Mouse (Mus musculus): ENCODE results near the gene Tfpi2. TPM values are rescaled to one million over a fixed set of nuclear protein-coding genes. Genes with fewer than 3 reads are reported as not detected.
A peak's percentile ranks its signal among the peaks of the same experiment; 100 is the strongest.

The Tfpi2 gene
- total RNA-seq, 1 experiment from 2014 or later, result 0.69 TPM

DNA sequence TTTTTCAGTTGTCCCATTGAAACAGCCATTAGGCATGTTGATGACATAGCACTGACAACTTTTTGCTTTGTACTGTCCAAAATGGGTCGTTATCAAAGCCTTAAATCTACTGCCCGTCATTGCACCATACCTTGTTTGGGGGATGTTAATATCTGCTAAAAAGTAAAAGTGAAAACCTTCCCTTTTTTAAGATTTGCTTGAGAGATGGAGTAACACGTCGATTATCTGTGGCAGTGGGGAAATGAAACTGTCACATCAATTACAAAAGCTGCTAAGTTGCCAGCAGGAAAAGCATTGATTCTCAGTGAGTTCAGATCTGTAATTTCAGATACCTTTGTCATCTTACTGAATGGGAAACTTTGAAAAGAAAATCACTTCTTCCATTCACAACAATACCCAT, 62.6 kb downstream of the Tfpi2 start:
- no peak for ATAC-seq (replicated peaks; ENCODE audit: low read depth, poor library complexity, severe bottlenecking)

- ATAC-seq (replicated peaks; ENCODE audit: low read depth, poor library complexity, severe bottlenecking), result no peak
Observed at GRCm38 (mm10) chr6:3922870-3923269, 65.8 kb downstream of the Tfpi2 start.

DNA sequence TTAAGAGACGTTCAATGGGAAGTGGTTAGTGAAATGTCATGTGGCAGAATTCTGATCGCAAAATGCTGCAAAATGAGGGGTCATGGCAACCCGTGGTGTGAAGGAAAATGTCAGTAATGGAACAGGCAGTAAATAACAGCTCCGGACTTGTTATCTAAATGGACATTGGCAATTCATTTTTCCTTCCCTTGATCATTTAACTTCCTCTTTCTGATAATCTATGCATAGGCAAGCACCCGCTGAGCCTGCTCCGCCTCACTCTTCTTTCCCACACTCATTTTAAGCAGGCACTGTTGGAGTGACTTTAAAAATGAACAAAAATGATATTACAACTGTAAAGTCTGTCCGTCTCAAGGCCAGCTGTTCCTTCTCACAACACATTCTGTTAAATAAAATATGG, 72.7 kb downstream of the Tfpi2 start:
- peak; percentile 90 for ATAC-seq (replicated peaks; ENCODE audit: low read depth, poor library complexity, severe bottlenecking)

Other genes with a start within 250 kb of the Tfpi2 start
- gene Calcr, start 224.2 kb downstream of the Tfpi2 start, total RNA-seq (2017), result not detected in 2 replicates
- not detected in 2 replicates for gene Gngt1, start 4.9 kb upstream of the Tfpi2 start, total RNA-seq (2017)
- 4.8 and 5.9 TPM in 2 replicates for gene Gng11, start 15.0 kb upstream of the Tfpi2 start, total RNA-seq (2017)
- 51.5 and 53.8 TPM in 2 replicates for gene Bet1, start 98.1 kb upstream of the Tfpi2 start, total RNA-seq (2017)